Mouse (Mus musculus): ENCODE measurements around the gene Olfr259. TPM values are rescaled to one million over a fixed set of nuclear protein-coding genes. Genes with fewer than 3 reads are reported as not detected.

Gene Olfr259
- not detected in 2 replicates for total RNA-seq (2023)

GRCm38 (mm10) chr2:87114467-87114866 lies at the start of gene Olfr259:
Gene Olfr259 (minus strand): TSS chr2:87114567.

GRCm38 (mm10) chr2:87152524-87152923 lies 38.2 kb upstream of the Olfr259 start, which contains the start of gene Olfr1111:
Gene Olfr1111 (minus strand): TSS chr2:87152624.

GRCm38 (mm10) chr2:87140200-87140599 lies 25.8 kb upstream of the Olfr259 start, which contains the start of gene Olfr1110:
Gene Olfr1110 (minus strand): TSS chr2:87140300.

GRCm38 (mm10) chr2:87095908-87096307 lies 18.5 kb downstream of the Olfr259 start, which contains the start of gene Olfr1109:
Gene Olfr1109 (minus strand): TSS chr2:87096008.

GRCm38 (mm10) chr2:87075717-87076116 lies 38.6 kb downstream of the Olfr259 start, which contains the start of gene Olfr1107:
Gene Olfr1107 (minus strand): TSS chr2:87075817.

Other genes with a start within 250 kb of the Olfr259 start
- gene Gm13723, start 239.8 kb downstream of the Olfr259 start, total RNA-seq (2023) = not detected in 2 replicates
- gene Olfr1097, start 222.4 kb downstream of the Olfr259 start, total RNA-seq (2023) = not detected in 2 replicates
- gene Olfr1098, start 190.0 kb downstream of the Olfr259 start, total RNA-seq (2023) = not detected in 2 replicates
- gene Olfr1099, start 153.9 kb downstream of the Olfr259 start, total RNA-seq (2023) = not detected in 2 replicates
- gene Olfr1100, start 134.6 kb downstream of the Olfr259 start, total RNA-seq (2023) = not detected in 2 replicates
- not detected in 2 replicates for gene Olfr1101, start 123.3 kb downstream of the Olfr259 start, total RNA-seq (2023)
- not detected in 2 replicates for gene Olfr1102, start 116.2 kb downstream of the Olfr259 start, total RNA-seq (2023)
- gene Olfr1104, start 87.5 kb downstream of the Olfr259 start, total RNA-seq (2023) = not detected in 2 replicates
- gene Olfr1105, start 78.0 kb downstream of the Olfr259 start, total RNA-seq (2023) = not detected in 2 replicates
- not detected in 2 replicates for gene Olfr1106, start 62.3 kb downstream of the Olfr259 start, total RNA-seq (2023)
- gene Olfr1107, start 38.8 kb downstream of the Olfr259 start, total RNA-seq (2023) = not detected in 2 replicates
- gene Olfr1109, start 18.6 kb downstream of the Olfr259 start, total RNA-seq (2023) = not detected in 2 replicates
- gene Olfr1110, start 25.7 kb upstream of the Olfr259 start, total RNA-seq (2023) = not detected in 2 replicates
- not detected in 2 replicates for gene Olfr1111, start 38.1 kb upstream of the Olfr259 start, total RNA-seq (2023)
- gene Olfr1112, start 73.2 kb upstream of the Olfr259 start, total RNA-seq (2023) = not detected in 2 replicates
- not detected in 2 replicates for gene Olfr1113, start 94.4 kb upstream of the Olfr259 start, total RNA-seq (2023)
- gene Olfr1115, start 133.4 kb upstream of the Olfr259 start, total RNA-seq (2023) = not detected in 2 replicates
- not detected in 2 replicates for gene Olfr1116, start 153.0 kb upstream of the Olfr259 start, total RNA-seq (2023)
- not detected in 2 replicates for gene Olfr1118, start 193.0 kb upstream of the Olfr259 start, total RNA-seq (2023)
- gene Olfr1120, start 240.2 kb upstream of the Olfr259 start, total RNA-seq (2023) = not detected in 2 replicates

Data from neutrophil, adult 65 days (primary cell).